In the genomic region with DNA sequence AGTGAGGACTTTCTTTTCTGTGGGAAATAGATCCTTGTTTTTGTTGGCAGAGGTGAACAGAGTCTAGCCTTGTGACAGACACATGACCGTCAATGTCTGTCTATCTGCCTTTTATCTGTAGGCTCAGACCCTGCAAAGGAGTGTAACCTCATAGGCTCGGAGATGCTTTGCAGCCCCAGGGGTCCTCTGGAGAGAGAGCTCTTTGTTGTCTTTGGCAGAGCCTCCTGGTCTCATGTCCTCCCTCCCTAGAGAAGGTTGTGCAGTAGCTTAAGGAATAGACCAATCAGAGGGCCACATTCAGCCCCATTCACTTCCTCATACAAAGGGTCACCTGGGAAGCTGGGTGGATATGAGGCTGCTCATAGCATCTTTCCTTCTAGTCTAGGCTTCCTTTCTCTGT, we compare ENCODE assay signal across 27 mouse cellular contexts. TPM values are rescaled to one million over a fixed set of nuclear protein-coding genes. Genes with fewer than 3 reads are reported as not detected.
DNase-seq lines count a peak whose midpoint lies in the region; ATAC-seq and TF ChIP-seq lines count a peak whose summit lies in the region.
"Had no signal": no experiment of that assay in that cellular context is flagged by ENCODE, and none has a peak within 500 bp of the region (broad histone marks: within the 10 kb centered on the region; RNA-seq: fewer than 3 reads in every experiment).

No protein-coding gene starts in this region.

- peak; percentile 6 to 16 for DNase-seq in heart, adult 9 months (ENCODE audit: low spot score in 2 of 2)
- DNase-seq in heart, adult 2 months = no peak
- DNase-seq in heart, postnatal 10 days = no peak
- DNase-seq in MN1 (ENCODE audit: low spot score) = peak; percentile 39
- no peak for DNase-seq in cerebellum, adult 11 months
- DNase-seq: adrenal gland, postnatal 10 days; adrenal gland, postnatal 36 days; cerebellum, adult 2 months; cerebellum, adult 9-11 months; cerebellum, postnatal 25 days; gastrocnemius, postnatal 10 days; gastrocnemius, postnatal 36 days; kidney, adult 2 months had no signal

- TF ChIP-seq CTCF in heart, adult 2 months (IDR thresholded peaks at IDR 0.05) = no peak

- H3K9ac ChIP-seq in heart, adult 2 months (ENCODE audit: low read depth, low read length) = no peak overlapping the region
- no peak overlapping the region for H3K9ac ChIP-seq in heart, embryonic 16.5 days (ENCODE audit: low read length)
- H3K9ac ChIP-seq: embryonic facial prominence, embryonic 13.5 days; forebrain, embryonic 13.5 days; hindbrain, embryonic 12.5 days; hindbrain, embryonic 15.5 days had no signal

- no peaks in the 10 kb centered on the region for H3K36me3 ChIP-seq in heart, adult 2 months (ENCODE audit: control insufficient read depth, insufficient read depth, low read length)
- no peaks in the 10 kb centered on the region for H3K36me3 ChIP-seq in heart, embryonic 16.5 days (ENCODE audit: control insufficient read depth, insufficient read depth)
- H3K36me3 ChIP-seq: embryonic facial prominence, embryonic 13.5 days; forebrain, embryonic 10.5 days; heart, embryonic 10.5 days; hindbrain, embryonic 12.5 days; hindbrain, embryonic 15.5 days had no signal

- H3K27me3 ChIP-seq in heart, adult 2 months (ENCODE audit: control insufficient read depth, insufficient read depth, low read length) = no peaks in the 10 kb centered on the region
- H3K27me3 ChIP-seq in heart, embryonic 16.5 days (ENCODE audit: control insufficient read depth, insufficient read depth, low read length) = no peaks in the 10 kb centered on the region
- H3K27me3 ChIP-seq: embryonic facial prominence, embryonic 13.5 days; forebrain, embryonic 13.5 days; hindbrain, embryonic 12.5 days; hindbrain, embryonic 15.5 days; Patski had no signal

- H3K4me2 ChIP-seq in heart, embryonic 16.5 days (ENCODE audit: low read depth, low read length) = no peak overlapping the region
- H3K4me2 ChIP-seq: embryonic facial prominence, embryonic 13.5 days; forebrain, embryonic 13.5 days; hindbrain, embryonic 12.5 days; hindbrain, embryonic 15.5 days had no signal

- no peaks in the 10 kb centered on the region for H3K9me3 ChIP-seq in heart, embryonic 16.5 days (replicated peaks; ENCODE audit: control insufficient read depth, low read length)
- H3K9me3 ChIP-seq: embryonic facial prominence, embryonic 13.5 days; forebrain, embryonic 10.5 days; forebrain, embryonic 13.5 days; heart, embryonic 10.5 days; hindbrain, embryonic 12.5 days; hindbrain, embryonic 15.5 days had no signal

- H3K4me3 ChIP-seq in heart, adult 2 months = no peak overlapping the region
- no peak overlapping the region for H3K4me3 ChIP-seq in heart, embryonic 16.5 days (ENCODE audit: low read length)
- H3K4me3 ChIP-seq: embryonic facial prominence, embryonic 13.5 days; forebrain, embryonic 10.5 days; forebrain, embryonic 13.5 days; heart, embryonic 10.5 days; hindbrain, embryonic 12.5 days; hindbrain, embryonic 15.5 days had no signal

- H3K27ac ChIP-seq in heart, adult 2 months = no peak overlapping the region
- H3K27ac ChIP-seq in heart, embryonic 16.5 days (ENCODE audit: low read length) = no peak overlapping the region
- H3K27ac ChIP-seq: embryonic facial prominence, embryonic 13.5 days; forebrain, embryonic 10.5 days; forebrain, embryonic 13.5 days; heart, embryonic 10.5 days; hindbrain, embryonic 12.5 days; hindbrain, embryonic 15.5 days had no signal

- ATAC-seq in heart, embryonic 16.5 days (replicated peaks; ENCODE audit: extremely low read depth, insufficient read depth, low FRiP score) = 0 out of 2 replicates have a peak, but pooled peaks have one; percentile 23
- ATAC-seq: CD4-positive, CD25-positive, alpha-beta regulatory T cell, adult 4 months; forebrain, embryonic 13.5 days; forebrain, embryonic 16.5 days; intestine, postnatal 0 days; Patski had no signal

- 33% methylated on average over 2 of the region's 2 CpGs for WGBS in heart, adult 2 months
- 44% methylated on average over 2 of the region's 2 CpGs for WGBS in heart, embryonic 16.5 days

- intact Hi-C loops in heart, adult 2 months (cut with DNase I) = no loop called here
- intact Hi-C loops in heart, postnatal 10 days (cut with DNase I) = no loop called here

- TF ChIP-seq EP300 in heart, adult 2 months (IDR thresholded peaks at IDR 0.05; ENCODE audit: insufficient read depth, low read depth, low read length) = no peak

- no peaks in the 10 kb centered on the region for H3K79me2 ChIP-seq in heart, adult 2 months (replicated peaks; ENCODE audit: control insufficient read depth, insufficient read depth, low read length)

- no peak for TF ChIP-seq POLR2A in heart, adult 2 months (IDR thresholded peaks at IDR 0.05; ENCODE audit: insufficient read depth, low read depth, low read length)

- peaks cover 5% of the 10 kb centered on the region for H3K4me1 ChIP-seq in heart, adult 2 months (ENCODE audit: control insufficient read depth, insufficient read depth, low read length)
- peaks cover 18% of the 10 kb centered on the region for H3K4me1 ChIP-seq in heart, embryonic 16.5 days (ENCODE audit: control insufficient read depth, insufficient read depth, low read length)
- H3K4me1 ChIP-seq: forebrain, embryonic 13.5 days; hindbrain, embryonic 12.5 days had no signal

RNA-seq across cellular contexts. Expression of a gene that starts 31.4 kb away (rescaled TPM):
- total RNA-seq in heart, adult 2 months (2021) = 10 to 100 TPM; 15.8 to 16.9 TPM
- 4.8 and 6.4 TPM in 2 replicates for polyA plus RNA-seq in heart, adult 2 months (2012; rRNA removed)
- polyA plus RNA-seq in heart, embryonic 16.5 days (2015; fragmentation: Nextera tagmentation; extraction: Ambion mirVana) = 43.9 and 48.2 TPM in 2 replicates
- total RNA-seq in heart, postnatal 10 days (2021) = 10 to 100 TPM; 25.9 to 33.4 TPM
- total RNA-seq: common myeloid progenitor, adult 5-6 weeks; granulocyte monocyte progenitor cell, adult 5-6 weeks; hematopoietic stem cell, adult 5-6 weeks had no signal

Comparison
In these comparisons a context has a peak if more than half of its experiments do, and no peak if none do; other contexts are left out.
1. DNase-seq: peak in heart, adult 9 months (2 of 2) and MN1 (single experiment); none in heart, adult 2 months (0 of 2), heart, postnatal 10 days (0 of 2) and cerebellum, adult 11 months (single experiment).